Mouse (Mus musculus) small intestine, adult 2 months (tissue): ENCODE results near the gene Zfp639.

Experiments used
- CTCF ChIP-seq: fragments of 200-500 bp; IDR thresholded peaks from 2 replicates; pipeline ENCODE4 v1.5.1; 2012; ENCODE audit warnings: low read depth, mild to moderate bottlenecking, control low read depth, inconsistent platforms, low read length, moderate library complexity, mixed read lengths; ENCODE audit not compliant: insufficient replicate concordance, insufficient read length; ENCODE audit errors: extremely low read depth
- POLR2A ChIP-seq: fragments of 200-500 bp; IDR thresholded peaks from 2 replicates; pipeline ENCODE4 v1.6.1; 2012; ENCODE audit warnings: low read depth, mild to moderate bottlenecking, control low read depth, inconsistent platforms, low read length, moderate library complexity

DNA sequence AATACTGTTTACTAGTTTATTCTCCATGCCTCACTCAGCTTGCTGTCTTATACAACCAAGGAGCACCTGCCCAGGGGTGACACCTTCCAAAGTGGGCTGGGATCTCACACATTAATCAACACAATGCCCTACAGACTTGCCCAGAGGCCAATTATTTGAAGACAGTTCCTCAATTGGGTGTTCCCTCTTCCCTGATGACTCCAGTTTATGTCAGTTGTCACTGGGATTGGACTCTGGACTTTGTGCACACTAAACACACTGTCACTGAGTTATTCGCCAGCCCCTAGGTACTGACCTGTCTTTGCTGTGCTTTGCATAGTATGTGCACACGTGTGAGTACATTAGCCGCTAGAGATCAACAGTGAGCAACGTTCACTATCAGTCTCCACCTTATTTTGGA is 17.1 kb downstream of the Zfp639 start:
- no peak for TF ChIP-seq CTCF
- no peak for TF ChIP-seq POLR2A
